Mouse (Mus musculus) limb, embryonic 11.5 days (tissue): ENCODE measurements around the gene Nrxn2. TPM values are rescaled to one million over a fixed set of nuclear protein-coding genes. Genes with fewer than 3 reads are reported as not detected.

Experiments used
- ATAC-seq: fragments of 200-750 bp; cut with Nextera tagmentation; 2 replicates; pipeline ENCODE4 v1.8.0; 2017; ENCODE audit warnings: low read depth; ENCODE audit not compliant: insufficient number of reproducible peaks, low FRiP score, low TSS enrichment
- DNase-seq: peaks from one replicate; pipeline ENCODE4 v3.0.0-alpha.2; 2015; ENCODE audit warnings: low spot score
- H3K27ac ChIP-seq: fragments of 300-500 bp; sonication (generic); replicated peaks from 2 replicates; pipeline ENCODE4 v1.5.1; 2014; ENCODE audit warnings: low read depth, mild to moderate bottlenecking, low read length
- H3K27me3 ChIP-seq: fragments of 300-500 bp; sonication (generic); 2 replicates; pipeline ENCODE4 v1.6.1; 2014; ENCODE audit warnings: mild to moderate bottlenecking, low read length, mixed read lengths; ENCODE audit not compliant: control insufficient read depth, insufficient read depth
- H3K36me3 ChIP-seq: fragments of 300-500 bp; sonication (generic); 2 replicates; pipeline ENCODE4 v1.6.1; 2014; ENCODE audit warnings: mild to moderate bottlenecking, low read length, moderate library complexity, mixed read lengths; ENCODE audit not compliant: control insufficient read depth, insufficient read depth
- H3K4me1 ChIP-seq: fragments of 300-500 bp; sonication (generic); 2 replicates; pipeline ENCODE4 v1.6.1; 2014; ENCODE audit warnings: low read length, mixed read lengths; ENCODE audit not compliant: control insufficient read depth, insufficient read depth
- H3K4me2 ChIP-seq: fragments of 300-500 bp; sonication (generic); 2 replicates; pipeline ENCODE4 v1.6.1; 2014; ENCODE audit warnings: low read depth, mild to moderate bottlenecking, moderate library complexity; ENCODE audit not compliant: severe bottlenecking
- H3K4me3 ChIP-seq: fragments of 300-500 bp; sonication (generic); 2 replicates; pipeline ENCODE4 v1.5.1; 2014; ENCODE audit warnings: low read depth, low read length
- H3K9ac ChIP-seq: fragments of 300-500 bp; sonication (generic); 2 replicates; pipeline ENCODE4 v1.6.1; 2014; ENCODE audit warnings: mild to moderate bottlenecking, low read length
- H3K9me3 ChIP-seq: fragments of 300-500 bp; sonication (generic); 2 replicates; pipeline ENCODE4 v1.6.1; 2016; ENCODE audit warnings: low read length; ENCODE audit not compliant: control insufficient read depth
- WGBS: fragments of 180-500 bp; shearing (Covaris S2); extraction: QIAGEN DNeasy Blood & Tissue Kit; methylation state at CpG from one replicate; pipeline ENCODE4 v1.1.7; 2014; 5-methylcytosine and 5-hydroxymethylcytosine counted together
- polyA plus RNA-seq: library from polyadenylated mRNA; unstranded; fragments of >200 nt; fragmentation: Nextera tagmentation; extraction: Ambion mirVana; gene quantifications from 2 replicates; pipeline ENCODE4 v1.2.1, GENCODE M21; 2014

The Nrxn2 gene
- polyA plus RNA-seq, 1 experiment from 2014 or later: 1.1 TPM

- WGBS: 1% methylated on average over 36 of the region's 36 CpGs
- H3K9me3 ChIP-seq: no peaks in the 10 kb centered on the region
- peak overlapping the region; percentile 31 for H3K4me3 ChIP-seq
- peaks cover 31% of the 10 kb centered on the region for H3K27me3 ChIP-seq
- 0 out of 2 replicates have a peak, but pooled peaks cover 7% of the 10 kb centered on the region for H3K4me1 ChIP-seq
- DNase-seq (peak; percentile 60), ATAC-seq (0 out of 2 replicates have a peak, but pooled peaks have one; percentile 2)
- peak overlapping the region; percentile 58 for H3K4me2 ChIP-seq
- no peak overlapping the region for H3K27ac ChIP-seq
- H3K9ac ChIP-seq: no peak overlapping the region; the same call in 1 of the 2 replicates
- no peaks in the 10 kb centered on the region for H3K36me3 ChIP-seq
Measured at GRCm38 (mm10) chr19:6531832-6532471, 113.4 kb downstream of the Nrxn2 start.

- H3K4me1 ChIP-seq: 0 out of 2 replicates have a peak, but pooled peaks cover 7% of the 10 kb centered on the region
- no peak for ATAC-seq
Measured at GRCm38 (mm10) chr19:6532656-6533055, 114.1 kb downstream of the Nrxn2 start.

GRCm38 (mm10) chr19:6533290-6534117 is 115.0 kb downstream of the Nrxn2 start:
- Histone ChIP-seq H3K36me3 (no peaks in the 10 kb centered on the region), H3K4me1 (0 out of 2 replicates have a peak, but pooled peaks cover 7% of the 10 kb centered on the region), H3K4me2 (no peak overlapping the region), H3K4me3 (no peak overlapping the region), H3K9ac (no peak overlapping the region), H3K27ac (no peak overlapping the region), H3K9me3 (no peaks in the 10 kb centered on the region), H3K27me3 (peaks cover 31% of the 10 kb centered on the region)
- 79% methylated on average over 11 of the region's 11 CpGs for WGBS
- ATAC-seq (no peak), DNase-seq (no peak)

More at GRCm38 (mm10) chr19:6532656-6533055, 114.1 kb downstream of the Nrxn2 start:
- Histone ChIP-seq H3K4me2 (no peak overlapping the region), H3K9ac (no peak overlapping the region), H3K36me3 (no peaks in the 10 kb centered on the region), H3K27ac (no peak overlapping the region), H3K27me3 (peaks cover 31% of the 10 kb centered on the region), H3K9me3 (no peaks in the 10 kb centered on the region), H3K4me3 (no peak overlapping the region)
- peak; percentile 35 for DNase-seq
- WGBS: 15% methylated on average over 13 of the region's 13 CpGs

GRCm38 (mm10) chr19:6534118-6534415 is 115.5 kb downstream of the Nrxn2 start:
- Histone ChIP-seq H3K27ac (no peak overlapping the region), H3K27me3 (peaks cover 31% of the 10 kb centered on the region), H3K4me3 (no peak overlapping the region), H3K36me3 (no peaks in the 10 kb centered on the region), H3K9me3 (no peaks in the 10 kb centered on the region), H3K4me1 (0 out of 2 replicates have a peak, but pooled peaks cover 7% of the 10 kb centered on the region), H3K4me2 (no peak overlapping the region), H3K9ac (no peak overlapping the region)
- 58% methylated on average over 5 of the region's 5 CpGs for WGBS
- ATAC-seq (no peak), DNase-seq (no peak)

- H3K4me3 ChIP-seq: no peak overlapping the region
- H3K4me2 ChIP-seq: no peak overlapping the region
- ATAC-seq (no peak), DNase-seq (no peak)
- H3K27me3 ChIP-seq: peaks cover 24% of the 10 kb centered on the region
- no peaks in the 10 kb centered on the region for H3K9me3 ChIP-seq
- no peak overlapping the region for H3K9ac ChIP-seq
- H3K4me1 ChIP-seq: 0 out of 2 replicates have a peak, but pooled peaks cover 4% of the 10 kb centered on the region
- no peak overlapping the region for H3K27ac ChIP-seq
- WGBS: 71% methylated on average over 3 of the region's 3 CpGs
- H3K36me3 ChIP-seq: no peaks in the 10 kb centered on the region
Measured at GRCm38 (mm10) chr19:6536201-6536600, 117.7 kb downstream of the Nrxn2 start.

- 75% methylated on average over 6 of the region's 6 CpGs for WGBS
- ATAC-seq: no peak
- no peak for DNase-seq
- Histone ChIP-seq H3K27me3 (peaks cover 19% of the 10 kb centered on the region), H3K27ac (no peak overlapping the region), H3K4me3 (no peak overlapping the region), H3K9me3 (no peaks in the 10 kb centered on the region), H3K9ac (no peak overlapping the region), H3K36me3 (no peaks in the 10 kb centered on the region), H3K4me1 (no peaks in the 10 kb centered on the region), H3K4me2 (no peak overlapping the region)
Measured at GRCm38 (mm10) chr19:6536696-6537095, 118.2 kb downstream of the Nrxn2 start.

- Histone ChIP-seq H3K4me1 (no peaks in the 10 kb centered on the region), H3K4me3 (no peak overlapping the region), H3K9me3 (no peaks in the 10 kb centered on the region), H3K27me3 (peaks cover 13% of the 10 kb centered on the region), H3K36me3 (no peaks in the 10 kb centered on the region), H3K27ac (no peak overlapping the region), H3K4me2 (no peak overlapping the region), H3K9ac (no peak overlapping the region)
- ATAC-seq (no peak), DNase-seq (no peak)
- 73% methylated on average over 8 of the region's 8 CpGs for WGBS
Measured at GRCm38 (mm10) chr19:6537526-6537925, 119.0 kb downstream of the Nrxn2 start.

GRCm38 (mm10) chr19:6538546-6538945 is 120.0 kb downstream of the Nrxn2 start:
- WGBS: 86% methylated on average over 6 of the region's 6 CpGs
- Histone ChIP-seq H3K4me2 (no peak overlapping the region), H3K36me3 (no peaks in the 10 kb centered on the region)

More at GRCm38 (mm10) chr19:6538546-6538945, 120.0 kb downstream of the Nrxn2 start:
- ATAC-seq (no peak), DNase-seq (no peak)
- Histone ChIP-seq H3K27ac (no peak overlapping the region), H3K27me3 (peaks cover 5% of the 10 kb centered on the region; the same call in 1 of the 2 replicates), H3K4me3 (no peak overlapping the region), H3K9ac (no peak overlapping the region), H3K9me3 (no peaks in the 10 kb centered on the region), H3K4me1 (no peaks in the 10 kb centered on the region)
